Mouse (Mus musculus) Muller cell, postnatal 12 days (primary cell): ENCODE measurements around the gene Aqp3.
"Not testable (repeated sequence)": the region's sequence is repeated elsewhere in the genome, so short reads cannot be mapped to it uniquely, and the experiment has no call there.

Source experiments
- DNase-seq: peaks from one replicate; pipeline ENCODE4 v3.0.0-alpha.2; 2015; ENCODE audit errors: inconsistent ontology term

Gene Aqp3

DNA sequence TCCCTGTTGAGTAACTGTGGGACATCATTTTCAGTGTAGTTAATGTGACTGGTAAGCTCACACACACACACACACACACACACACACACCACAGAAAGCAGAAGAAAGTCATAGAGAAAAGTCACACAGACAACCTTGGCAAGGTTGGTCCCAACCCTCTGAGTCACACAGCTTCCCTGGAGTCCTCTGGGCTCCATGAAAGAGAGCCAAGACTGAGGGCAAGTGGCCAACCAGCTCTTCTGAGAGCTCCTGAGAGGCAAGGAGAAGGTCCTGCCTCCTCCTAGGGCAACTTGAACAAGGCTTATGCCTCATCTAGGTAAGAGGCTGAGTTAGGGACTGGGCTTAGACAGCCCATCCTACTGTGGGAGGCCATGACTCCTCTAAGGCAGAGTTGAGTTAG lies 4.9 kb upstream of the Aqp3 start:
- peak; percentile 29 for DNase-seq

DNA sequence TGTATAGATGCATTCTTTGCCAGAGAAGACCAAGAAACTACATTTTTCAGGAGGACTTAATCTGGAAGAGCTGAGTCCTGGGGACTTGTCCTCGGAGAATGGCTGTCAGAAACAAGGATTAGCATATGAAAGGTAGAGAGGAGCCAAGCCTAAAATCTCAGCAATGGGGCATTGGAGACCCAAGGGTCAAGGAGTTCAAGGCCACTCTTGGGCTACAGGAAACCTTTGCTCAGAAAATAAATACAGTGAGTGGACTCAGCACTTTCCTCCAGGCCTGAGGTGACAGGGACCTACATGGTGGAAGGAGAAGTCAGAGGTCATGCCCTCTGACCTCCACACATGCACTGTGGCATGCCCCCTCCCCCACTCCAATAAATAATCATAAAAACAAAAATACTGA lies 3.0 kb upstream of the Aqp3 start:
- DNase-seq, result no peak

DNA sequence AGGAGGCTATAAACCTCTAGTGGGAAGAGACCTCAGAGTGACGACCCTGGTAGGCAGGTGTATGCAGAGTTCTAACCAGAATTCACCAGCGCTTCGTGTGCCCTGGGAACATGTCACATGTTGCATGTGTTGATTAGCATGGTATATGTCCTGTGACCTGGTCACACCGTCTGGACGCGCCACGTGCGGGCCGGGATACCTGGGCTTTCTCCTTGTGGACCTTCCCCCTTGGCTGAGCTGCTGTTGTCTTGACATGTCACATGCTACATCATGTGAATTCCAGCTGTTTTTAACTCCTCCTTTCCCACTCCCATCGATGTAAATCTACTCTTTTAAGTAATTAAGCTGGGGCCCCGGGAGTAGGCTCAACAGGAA lies 581 bp upstream of the Aqp3 start:
- no peak for DNase-seq

DNA sequence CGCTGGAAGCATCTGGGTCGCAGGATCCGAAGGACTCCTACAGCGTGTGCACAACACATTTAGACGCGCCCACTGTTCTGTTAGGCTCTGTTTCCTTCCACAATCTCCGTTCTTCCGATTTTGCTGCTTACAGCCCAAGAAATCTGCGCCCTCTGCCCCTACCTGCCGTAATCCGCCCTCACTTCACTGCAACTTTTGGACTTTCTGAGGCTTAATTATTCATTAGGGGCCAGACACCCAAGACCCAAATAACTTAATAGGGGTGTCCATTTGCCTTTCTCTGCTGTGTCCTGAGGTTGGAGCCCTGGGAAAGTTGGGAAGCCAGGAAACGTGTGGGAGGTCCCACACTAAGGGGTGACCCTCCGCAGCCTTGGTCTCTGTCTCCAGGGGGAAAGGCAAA lies 602 bp downstream of the Aqp3 start:
- DNase-seq, result no peak

DNA sequence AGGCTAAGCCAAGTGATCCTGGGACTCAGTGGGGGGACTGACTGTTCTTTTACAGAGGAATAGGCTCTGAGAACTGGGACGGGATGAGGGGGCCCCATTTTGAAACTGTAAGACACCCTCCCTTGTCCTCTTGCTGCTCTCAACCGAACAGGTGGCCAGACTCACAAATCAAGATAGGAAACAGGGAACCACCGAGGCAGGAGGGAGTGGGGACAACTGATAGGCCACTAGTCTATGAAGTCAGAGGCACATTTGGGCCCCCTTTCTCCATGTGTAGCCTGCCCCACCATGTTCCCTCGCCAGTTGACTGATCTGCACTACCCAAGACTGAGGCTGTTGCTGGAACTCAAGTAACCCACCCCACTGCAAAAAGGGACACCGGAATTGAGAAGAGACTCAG lies 1.2 kb downstream of the Aqp3 start:
- no peak for DNase-seq

DNA sequence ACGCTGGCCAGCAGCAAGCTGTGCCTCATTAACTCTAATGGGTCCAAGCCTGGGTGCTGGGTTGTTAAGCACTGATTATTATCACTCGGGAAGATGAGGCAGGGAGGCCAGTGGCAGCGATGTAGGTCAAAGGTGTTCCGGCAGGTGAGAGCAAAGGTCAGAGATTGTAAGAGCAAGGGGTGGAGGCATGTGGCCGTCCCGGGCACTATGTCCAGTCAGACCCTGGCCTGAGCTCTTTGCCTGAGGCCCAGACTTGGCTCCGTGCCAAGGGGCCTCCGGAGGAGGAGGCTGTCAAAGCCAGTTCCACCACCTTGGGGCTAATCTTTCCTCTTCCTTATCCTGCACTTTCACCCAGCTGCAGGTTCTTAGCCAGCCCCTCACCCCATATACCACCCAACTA lies 1.8 kb downstream of the Aqp3 start:
- no peak for DNase-seq

DNA sequence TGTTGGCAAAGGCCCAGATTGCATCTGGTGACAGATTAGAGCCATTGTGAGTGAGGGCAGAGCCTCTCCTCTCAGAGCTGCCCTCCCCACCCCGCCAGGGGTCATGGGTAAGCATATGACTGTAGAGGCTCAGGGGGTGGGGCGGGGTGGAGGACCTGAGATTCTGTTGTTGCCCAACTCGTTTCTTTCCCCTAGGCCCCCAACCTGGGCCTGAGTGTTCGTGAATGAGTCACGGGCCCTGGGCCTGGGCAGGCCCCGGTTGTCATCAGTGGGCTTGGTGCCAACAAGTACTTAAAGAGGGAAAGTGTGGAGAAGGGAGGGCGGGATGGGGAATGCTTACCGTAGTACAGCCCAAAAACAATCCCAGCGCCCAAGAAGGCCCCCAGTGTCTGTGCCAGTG lies 3.6 kb downstream of the Aqp3 start:
- peak; percentile 31 for DNase-seq

DNA sequence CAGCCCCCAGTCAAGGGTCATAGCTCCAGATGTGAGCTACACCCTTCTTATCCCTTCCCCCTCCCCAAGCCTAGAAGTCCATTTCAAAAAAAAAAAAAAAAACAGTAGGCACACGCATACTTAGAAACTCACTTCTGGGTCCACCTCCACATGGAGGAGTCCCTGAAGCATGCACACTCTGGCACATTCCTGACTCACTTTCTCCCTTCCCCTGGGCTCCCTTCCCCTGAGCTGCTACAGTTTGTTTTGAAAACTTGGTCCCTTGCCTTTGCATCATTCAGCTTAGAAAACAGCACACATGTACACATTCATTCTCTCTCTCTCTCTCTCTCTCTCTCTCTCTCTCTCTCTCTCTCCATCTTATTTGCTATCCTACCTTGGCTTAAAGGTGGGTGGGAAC lies 5.0 kb downstream of the Aqp3 start:
- no peak for DNase-seq

DNA sequence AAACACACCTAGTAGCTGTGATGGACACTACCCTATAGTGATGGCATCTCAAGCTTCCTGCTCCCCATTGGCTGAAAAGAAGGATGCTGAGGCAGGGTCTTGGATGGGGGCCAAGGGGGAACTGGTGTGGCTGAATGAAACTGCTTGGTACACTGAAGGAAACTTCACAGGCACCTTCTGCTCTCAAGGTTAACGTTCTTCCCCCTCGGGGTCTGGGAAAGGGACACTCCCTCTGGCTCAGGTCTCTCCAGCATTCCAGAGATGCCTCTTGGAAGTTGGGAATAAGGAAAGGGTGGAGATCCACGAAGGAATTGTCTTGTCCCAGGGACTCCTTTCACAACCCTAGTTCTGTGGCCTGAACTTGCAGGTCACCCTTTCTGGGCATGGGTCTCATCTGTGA lies 6.6 kb downstream of the Aqp3 start:
- no peak for DNase-seq

DNA sequence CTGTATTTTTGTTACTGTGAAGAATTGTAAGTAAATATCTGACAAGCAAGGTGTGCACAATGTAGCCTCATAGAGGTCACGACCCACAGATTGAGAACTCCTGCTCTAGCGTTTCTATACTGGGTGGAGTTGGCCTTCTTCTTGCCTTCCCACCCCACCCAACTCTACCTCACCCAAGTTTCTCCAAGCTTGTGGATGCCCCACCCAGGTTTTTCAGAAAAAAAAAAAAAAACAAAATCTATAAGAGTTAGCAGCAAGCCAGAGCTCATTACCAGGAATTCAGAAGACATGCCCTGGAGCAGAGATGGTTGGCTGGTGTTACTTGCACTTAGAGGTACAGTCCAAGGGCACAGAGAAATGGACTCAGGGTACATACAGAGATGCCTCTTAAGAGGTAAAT lies 8.3 kb downstream of the Aqp3 start:
- DNase-seq, result no peak

DNA sequence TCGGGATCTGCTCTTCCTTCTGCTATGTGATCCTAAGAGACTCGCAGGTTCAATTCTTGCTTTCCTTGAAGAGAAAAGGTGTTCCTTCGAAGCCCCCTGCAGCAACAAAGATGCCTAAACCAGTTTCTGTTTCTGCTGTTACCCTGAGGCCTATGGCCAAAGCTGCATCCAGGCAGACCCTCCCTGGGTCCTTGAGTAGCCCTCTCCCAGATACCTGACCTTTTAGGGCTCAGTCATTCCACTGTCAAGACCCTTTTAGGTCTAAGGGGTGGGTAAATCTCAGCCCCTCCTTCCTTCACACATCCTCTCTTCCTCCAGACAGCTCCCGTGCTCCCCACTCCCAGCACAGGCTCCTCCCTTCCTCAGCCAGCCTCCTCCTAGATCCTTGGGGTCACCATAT lies 8.8 kb downstream of the Aqp3 start:
- DNase-seq, result no peak

DNA sequence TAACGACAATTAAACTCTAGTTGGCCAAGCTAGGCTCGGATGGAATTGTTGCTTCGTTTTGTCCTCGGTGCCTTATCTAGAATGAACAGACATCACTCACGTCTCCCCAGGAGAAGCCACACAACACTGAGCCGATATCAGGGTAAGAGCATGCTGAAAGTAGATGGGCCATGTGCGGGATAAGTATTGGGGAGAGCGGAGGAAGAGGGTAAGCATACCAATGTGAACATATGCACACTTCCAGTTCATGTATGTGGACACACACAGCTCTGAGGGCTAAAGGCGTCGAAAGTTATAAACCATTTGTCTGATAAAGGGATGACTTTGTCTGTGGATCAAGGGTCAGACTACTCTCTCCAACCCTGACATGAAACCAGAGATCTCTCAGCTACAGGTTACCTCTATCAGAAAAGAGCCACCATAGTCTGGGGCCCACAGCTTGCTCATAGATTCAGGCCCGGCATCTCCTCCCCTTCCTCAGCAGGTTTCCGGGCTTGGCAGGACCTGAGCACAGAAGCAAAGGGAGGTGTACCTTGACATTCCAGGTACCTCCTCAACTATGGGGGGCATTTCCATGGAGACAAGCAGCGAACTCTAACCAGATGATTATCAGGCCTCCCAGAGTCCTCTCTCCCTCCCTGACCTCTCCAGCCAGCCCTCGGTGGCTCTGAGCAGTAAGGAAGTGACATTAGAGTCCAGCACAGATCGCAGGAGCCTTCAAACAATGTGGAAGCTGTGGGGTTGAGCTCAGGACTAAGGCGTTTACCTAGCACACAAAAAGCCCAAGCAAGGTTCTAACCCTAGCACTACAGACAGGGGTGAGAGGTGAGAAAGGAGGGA lies 10.3 kb downstream of the Aqp3 start:
- no peak for DNase-seq

DNA sequence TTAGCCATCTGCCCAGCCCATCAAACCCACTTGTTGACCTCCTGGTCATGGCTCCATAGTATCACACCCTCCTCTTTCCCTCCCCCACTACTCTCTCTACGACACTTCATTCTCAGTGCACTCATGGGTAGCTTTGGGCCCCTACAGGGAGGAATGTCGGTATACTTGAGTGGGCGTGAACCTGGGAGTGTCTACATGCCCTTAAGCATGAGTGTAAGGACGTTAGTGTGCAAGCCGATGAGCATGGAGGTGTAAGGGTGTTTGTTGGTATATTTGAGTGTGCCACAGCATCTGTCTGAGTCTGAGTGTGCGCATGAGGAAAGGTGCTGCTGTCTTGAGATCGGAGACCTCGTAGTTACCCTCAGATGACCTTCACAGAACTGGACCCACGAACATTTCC lies 11.0 kb downstream of the Aqp3 start:
- DNase-seq, result no peak

DNA sequence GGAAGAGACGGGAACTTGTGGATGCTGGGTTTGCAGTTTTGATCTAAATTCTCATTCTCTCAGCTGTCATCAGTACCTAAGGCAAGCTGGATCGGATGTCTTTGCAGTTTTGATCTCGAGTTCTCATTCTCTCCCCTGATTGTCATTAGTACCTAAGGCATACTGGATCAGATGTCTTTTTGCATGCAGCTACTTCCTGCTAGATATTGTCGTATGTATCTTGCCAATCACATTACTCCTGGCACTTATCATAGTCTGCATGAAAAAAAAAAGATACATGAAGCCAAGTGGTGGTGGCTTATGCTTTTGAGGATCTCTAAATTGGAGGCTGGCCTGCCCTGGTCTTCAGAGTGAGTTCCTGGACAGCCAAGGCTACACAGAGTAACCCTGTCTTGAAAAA lies 13.2 kb downstream of the Aqp3 start:
- DNase-seq, result no peak

DNA sequence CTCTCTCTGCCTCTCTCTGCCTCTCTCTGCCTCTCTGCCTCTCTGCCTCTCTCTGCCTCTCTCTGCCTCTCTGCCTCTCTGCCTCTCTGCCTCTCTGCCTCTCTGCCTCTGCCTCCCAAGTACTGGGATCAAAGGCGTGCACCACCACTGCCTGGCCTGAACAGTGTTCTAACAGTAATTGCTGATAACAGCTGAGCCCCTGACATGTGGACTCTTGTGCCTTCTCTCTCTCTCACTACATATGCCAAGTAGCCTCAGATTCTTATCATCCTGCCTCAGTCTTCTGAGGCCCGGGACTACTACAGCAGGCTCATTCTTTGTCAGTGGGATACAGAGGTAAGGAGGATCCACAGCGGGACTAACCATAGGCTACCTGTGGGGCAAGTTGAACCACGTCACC lies 15.2 kb downstream of the Aqp3 start:
- not testable (repeated sequence) for DNase-seq

DNA sequence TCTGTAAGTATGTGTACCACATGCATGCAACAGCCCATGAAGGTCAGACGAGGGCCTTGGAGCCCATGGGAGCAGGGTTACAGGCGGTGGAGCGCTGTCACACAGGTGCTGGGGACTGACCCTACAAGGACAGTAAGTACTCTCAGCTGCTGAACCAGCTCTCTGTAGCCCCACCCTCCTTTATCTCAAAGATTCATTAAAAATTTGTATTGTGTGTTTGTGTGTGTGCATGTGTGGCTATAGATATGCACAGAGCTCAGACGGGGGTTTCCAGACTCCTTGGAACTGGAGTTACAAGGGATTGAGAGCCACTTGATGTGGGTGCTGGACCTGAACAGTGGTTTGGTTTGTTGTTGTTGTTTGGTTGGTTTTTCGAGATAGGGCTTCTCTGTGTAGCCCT lies 16.2 kb downstream of the Aqp3 start:
- no peak for DNase-seq

DNA sequence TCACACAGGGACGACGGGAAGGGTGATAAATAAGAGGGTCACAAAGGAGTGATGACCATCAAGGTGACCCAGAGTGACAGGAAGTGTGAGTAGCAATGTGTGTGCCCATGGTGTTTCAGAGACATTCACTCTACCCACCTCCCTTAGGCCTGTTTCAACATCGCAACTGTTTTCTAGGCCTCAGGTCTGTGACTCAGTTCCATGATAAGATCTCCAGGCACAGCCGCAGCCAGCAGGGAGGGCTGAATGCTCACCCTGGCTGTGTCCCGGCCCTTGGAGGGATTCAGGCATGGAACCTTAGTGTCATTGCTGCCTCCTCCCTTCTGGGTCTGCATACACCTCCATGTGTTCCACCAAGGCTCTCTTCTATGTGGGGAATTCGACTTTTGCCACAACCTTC lies 19.3 kb downstream of the Aqp3 start:
- DNase-seq, result no peak

DNA sequence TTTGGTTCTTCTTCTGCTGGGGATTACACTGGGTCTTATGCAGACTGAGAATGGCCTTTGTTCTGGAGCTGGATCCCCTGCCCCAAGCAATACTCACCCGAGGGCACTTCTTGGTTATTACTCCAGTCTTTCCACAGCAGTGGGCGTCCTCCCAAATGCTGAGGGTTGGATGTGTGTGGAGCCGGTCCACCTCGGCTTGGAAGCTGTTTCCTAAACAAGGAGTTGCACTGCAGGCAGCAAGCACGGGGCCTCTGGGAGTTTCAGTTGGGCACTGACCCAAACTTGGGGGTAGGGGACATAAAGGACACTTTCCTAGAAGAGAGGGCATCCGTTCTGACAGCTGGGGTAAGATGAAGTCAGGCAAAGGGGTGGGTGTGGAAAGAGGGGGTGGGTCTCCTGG lies 23.5 kb downstream of the Aqp3 start:
- DNase-seq, result no peak

DNA sequence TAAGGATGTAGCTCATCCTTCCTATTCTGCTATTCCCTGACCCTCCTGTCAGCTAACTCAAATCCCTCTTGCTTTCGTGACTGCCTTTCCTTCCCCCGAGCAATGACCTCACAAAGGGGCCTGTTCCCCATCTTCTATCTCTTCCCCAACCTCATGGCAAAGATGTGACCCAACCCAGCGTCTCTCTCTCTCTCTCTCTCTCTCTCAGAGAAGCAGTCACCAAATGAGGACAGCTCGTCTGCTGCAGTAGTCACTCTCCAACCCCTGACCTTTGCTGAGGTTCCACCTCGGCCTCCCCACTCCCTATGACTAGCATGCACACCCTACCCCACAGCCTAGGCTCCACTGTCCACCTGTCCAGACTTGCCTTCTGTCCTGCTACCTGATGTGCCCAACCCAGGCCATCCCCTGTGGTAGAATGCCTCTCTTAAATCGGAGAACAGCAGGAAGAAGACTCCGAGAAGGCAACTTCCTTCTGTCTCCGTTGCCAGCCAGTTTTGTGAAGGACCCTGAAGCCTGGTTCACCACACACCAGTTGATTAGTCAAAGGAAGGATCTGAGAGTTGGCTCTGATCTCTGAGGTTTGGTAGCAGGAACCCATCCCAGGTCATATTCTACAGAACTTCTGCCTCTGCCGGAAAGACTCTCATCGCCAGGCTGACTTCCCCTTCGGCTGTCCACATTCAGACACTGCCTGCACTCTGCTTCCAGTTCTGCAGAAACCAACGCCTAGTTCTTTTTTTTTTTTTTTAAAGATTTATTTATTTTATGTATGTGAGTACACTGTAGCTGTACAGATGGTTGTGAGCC lies 24.8 kb downstream of the Aqp3 start:
- DNase-seq, result no peak

DNA sequence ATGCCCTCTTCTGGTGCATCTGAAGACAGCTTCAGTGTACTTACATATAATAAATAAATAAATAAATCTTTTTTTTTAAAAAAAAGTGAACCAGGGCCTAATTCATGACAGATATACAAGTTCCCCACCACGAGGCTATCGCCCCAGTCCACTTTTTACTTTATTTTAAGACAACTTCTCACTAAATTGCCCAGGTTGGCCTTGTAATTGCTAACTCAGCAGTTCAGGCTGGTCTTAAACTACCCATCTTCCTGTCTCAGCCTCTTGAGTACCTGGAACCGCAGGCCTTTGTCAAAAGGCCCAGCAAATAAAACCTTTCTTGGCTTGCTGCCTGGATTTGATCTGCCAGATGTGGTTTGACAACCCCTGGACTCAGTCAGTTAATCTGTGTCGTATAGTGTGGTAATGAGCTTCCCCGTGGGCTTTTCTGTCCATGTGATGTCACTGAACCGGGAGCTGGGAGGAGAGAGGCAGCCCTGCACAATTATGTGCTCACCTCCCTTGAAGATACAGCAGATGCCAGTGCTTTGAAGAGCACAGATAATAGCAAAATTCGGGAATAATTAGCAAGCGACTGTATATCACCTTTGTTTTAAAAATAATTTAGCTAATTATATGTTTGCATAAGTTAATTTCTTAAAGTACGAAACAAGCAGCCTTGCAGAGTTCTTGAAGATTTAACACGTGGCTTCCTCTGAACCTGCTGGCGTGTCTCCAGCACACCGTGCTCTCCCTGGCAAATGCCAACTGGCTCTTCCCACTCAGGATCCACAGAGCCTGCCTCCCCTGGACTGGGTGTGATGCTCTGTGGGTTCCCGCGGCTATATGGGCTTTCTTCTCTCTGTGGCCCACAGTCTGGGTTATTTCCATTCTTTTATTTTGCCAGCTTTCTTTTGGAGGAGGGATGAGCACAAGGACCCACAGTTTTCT lies 26.2 kb downstream of the Aqp3 start:
- DNase-seq, result no peak

DNA sequence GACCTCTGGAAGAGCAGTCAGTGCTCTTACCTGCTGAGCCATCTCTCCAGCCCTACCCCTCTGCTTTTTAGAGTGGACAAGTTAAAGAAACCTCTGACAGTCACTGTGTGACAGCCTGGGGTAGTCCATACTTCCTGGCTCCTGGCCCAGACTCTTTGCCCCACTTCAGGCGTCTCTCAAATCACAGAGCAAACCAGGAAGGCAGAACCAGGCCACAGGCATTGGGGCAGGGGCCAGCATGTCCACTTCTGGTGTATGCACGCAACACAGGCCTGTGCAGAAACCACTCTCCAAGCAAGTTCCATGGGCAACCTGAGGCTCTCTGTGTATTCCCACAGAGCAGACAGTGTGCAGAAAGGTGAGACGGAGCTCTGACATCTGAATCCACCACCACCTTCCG lies 32.8 kb downstream of the Aqp3 start:
- DNase-seq, result no peak
